Mouse (Mus musculus) ES-Bruce4 (cell line): ENCODE results near the gene Blvrb. TPM values are rescaled to one million over a fixed set of nuclear protein-coding genes. Genes with fewer than 3 reads are reported as not detected.

Experiments
- H3K27ac ChIP-seq: 2 replicates; pipeline ENCODE4 v1.5.1; 2012; ENCODE audit warnings: low read length, inconsistent platforms; ENCODE audit not compliant: insufficient read depth
- H3K27me3 ChIP-seq: 2 replicates; pipeline ENCODE4 v1.6.1; 2012; ENCODE audit warnings: mild to moderate bottlenecking, low read length, inconsistent platforms; ENCODE audit not compliant: control insufficient read depth, poor library complexity, insufficient read depth, severe bottlenecking
- H3K36me3 ChIP-seq: 2 replicates; pipeline ENCODE4 v1.6.1; 2012; ENCODE audit warnings: inconsistent platforms, mild to moderate bottlenecking, low read length, moderate library complexity; ENCODE audit not compliant: control insufficient read depth, poor library complexity, insufficient read depth, severe bottlenecking
- H3K4me1 ChIP-seq: one replicate; pipeline ENCODE4 v1.8.1; 2011; ENCODE audit warnings: low read length; ENCODE audit not compliant: control insufficient read depth, insufficient read depth
- H3K4me3 ChIP-seq: 2 replicates; pipeline ENCODE4 v1.5.1; 2011; ENCODE audit warnings: low read depth, mild to moderate bottlenecking, low read length
- H3K9ac ChIP-seq: 2 replicates; pipeline ENCODE4 v1.6.1; 2012; ENCODE audit warnings: low read depth, mild to moderate bottlenecking, inconsistent platforms; ENCODE audit not compliant: poor library complexity, severe bottlenecking
- H3K9me3 ChIP-seq: replicated peaks from 2 replicates; pipeline ENCODE4 v1.6.1; 2012; ENCODE audit warnings: mild to moderate bottlenecking, low read length, inconsistent platforms; ENCODE audit not compliant: control insufficient read depth, poor library complexity, insufficient read depth, severe bottlenecking
- CTCF ChIP-seq: IDR thresholded peaks from one replicate; pipeline ENCODE4 v1.8.1; 2011; ENCODE audit warnings: low read depth, low read length
- EP300 ChIP-seq: IDR thresholded peaks from 2 replicates; pipeline ENCODE4 v1.6.1; 2011; ENCODE audit warnings: low read depth, low read length; ENCODE audit not compliant: insufficient read depth
- POLR2A ChIP-seq: IDR thresholded peaks from one replicate; pipeline ENCODE4 v1.8.1; 2011; ENCODE audit warnings: low read length; ENCODE audit not compliant: insufficient read depth
- polyA plus RNA-seq: library from polyadenylated mRNA; stranded (reverse); fragments of >200 nt; gene quantifications from 2 replicates; pipeline ENCODE4 v1.2.4, GENCODE M21; 2011; ENCODE audit warnings: low read depth; ENCODE audit not compliant: missing spikeins, insufficient read depth, insufficient read length

The Blvrb gene
- polyA plus RNA-seq, 1 experiment, result 44.3 TPM

- Histone ChIP-seq H3K4me3 (peak overlapping the region; percentile 60), H3K9ac (no peak overlapping the region), H3K36me3 (no peaks in the 10 kb centered on the region), H3K4me1 (peaks cover 5% of the 10 kb centered on the region), H3K9me3 (no peaks in the 10 kb centered on the region), H3K27me3 (no peaks in the 10 kb centered on the region), H3K27ac (0 out of 2 replicates have a peak overlapping the region, but pooled peaks have one; percentile 7)
- no peak for TF ChIP-seq CTCF
- no peak for TF ChIP-seq POLR2A
- TF ChIP-seq EP300, result no peak
These were observed 36.1 kb downstream of the Blvrb start for GRCm38 (mm10) chr7:27483860-27484259.

DNA sequence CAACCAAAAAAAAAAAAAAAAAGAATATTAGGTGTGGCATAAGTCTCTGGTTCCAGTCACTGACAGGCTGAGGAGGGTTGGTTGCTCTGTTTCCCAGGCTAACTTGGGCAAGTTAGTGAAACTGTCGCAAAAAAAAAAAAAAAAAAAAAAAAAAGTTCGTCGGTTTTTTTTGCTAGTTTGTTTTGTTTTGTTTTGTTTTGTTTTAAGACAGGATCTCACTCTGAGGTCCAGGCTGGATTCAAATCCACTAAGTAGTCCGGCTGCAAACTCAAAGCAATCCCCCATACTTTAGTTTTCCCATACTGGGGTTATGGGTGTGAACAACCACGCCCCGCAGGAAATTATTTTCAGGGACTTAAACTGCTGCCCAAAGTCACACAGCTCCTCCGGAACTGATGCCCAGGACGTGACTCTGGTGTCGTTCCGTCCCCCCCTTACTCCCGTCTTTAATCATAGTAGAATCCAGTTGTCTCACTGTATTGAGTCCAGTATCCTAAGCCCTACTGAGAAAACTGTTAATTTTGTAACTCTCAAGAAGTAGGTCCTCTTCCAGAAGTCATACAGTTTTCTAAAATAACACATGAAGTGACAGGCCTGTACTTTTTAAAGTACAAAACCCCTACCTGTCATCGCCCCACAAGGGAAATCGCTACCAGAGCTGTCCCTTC is 38.5 kb downstream of the Blvrb start:
- Histone ChIP-seq H3K36me3 (peaks cover 2% of the 10 kb centered on the region; the same call in 1 of the 2 replicates), H3K9ac (0 out of 2 replicates have a peak overlapping the region, but pooled peaks have one; percentile 15), H3K4me3 (peak overlapping the region; percentile 45), H3K4me1 (peaks cover 7% of the 10 kb centered on the region), H3K9me3 (no peaks in the 10 kb centered on the region), H3K27me3 (no peaks in the 10 kb centered on the region), H3K27ac (0 out of 2 replicates have a peak overlapping the region, but pooled peaks have one; percentile 13)
- no peak for TF ChIP-seq CTCF
- no peak for TF ChIP-seq POLR2A
- no peak for TF ChIP-seq EP300

GRCm38 (mm10) chr7:27486770-27487697 is 39.3 kb downstream of the Blvrb start, which contains the start of gene Sertad1:
Gene Sertad1 (plus strand): TSS chr7:27486910.
- peaks cover 2% of the 10 kb centered on the region; the same call in 1 of the 2 replicates for H3K36me3 ChIP-seq
- peak within 1 kb of the TSS; percentile 61 for H3K4me3 ChIP-seq
- peaks cover 12% of the 10 kb centered on the region for H3K4me1 ChIP-seq
- H3K27me3 ChIP-seq, result no peaks in the 10 kb centered on the region
- TF ChIP-seq CTCF, result no peak
- TF ChIP-seq POLR2A, result peak; percentile 100
- 0 out of 2 replicates have a peak, but pooled peaks have one; percentile 22 for TF ChIP-seq EP300
- no peaks in the 10 kb centered on the region for H3K9me3 ChIP-seq
- H3K9ac ChIP-seq, result peak within 1 kb of the TSS; percentile 97
- peak within 1 kb of the TSS; percentile 85 for H3K27ac ChIP-seq

- H3K4me3 ChIP-seq, result peak overlapping the region; percentile 61
- H3K9ac ChIP-seq, result peak overlapping the region; percentile 97
- H3K36me3 ChIP-seq, result peaks cover 2% of the 10 kb centered on the region; the same call in 1 of the 2 replicates
- H3K27me3 ChIP-seq, result no peaks in the 10 kb centered on the region
- no peak for TF ChIP-seq CTCF
- TF ChIP-seq EP300, result no peak
- no peak for TF ChIP-seq POLR2A
- H3K27ac ChIP-seq, result peak overlapping the region; percentile 85
- no peaks in the 10 kb centered on the region for H3K9me3 ChIP-seq
- peaks cover 12% of the 10 kb centered on the region for H3K4me1 ChIP-seq
These were observed 40.0 kb downstream of the Blvrb start for GRCm38 (mm10) chr7:27487740-27488268.

- Histone ChIP-seq H3K4me3 (0 out of 2 replicates have a peak overlapping the region, but pooled peaks have one; percentile 0), H3K9me3 (no peaks in the 10 kb centered on the region), H3K4me1 (peaks cover 12% of the 10 kb centered on the region), H3K27me3 (no peaks in the 10 kb centered on the region), H3K36me3 (peaks cover 2% of the 10 kb centered on the region; the same call in 1 of the 2 replicates), H3K27ac (no peak overlapping the region), H3K9ac (peak overlapping the region; percentile 56)
- no peak for TF ChIP-seq POLR2A
- no peak for TF ChIP-seq EP300
- no peak for TF ChIP-seq CTCF
These were observed 41.6 kb downstream of the Blvrb start for GRCm38 (mm10) chr7:27489270-27489869.
